In genomic region chr9:88521961-88522568, GRCm38 (mm10) we compare ENCODE assay signal across 8 mouse cellular contexts. TPM values are rescaled to one million over a fixed set of nuclear protein-coding genes. Genes with fewer than 3 reads are reported as not detected.
A peak's percentile ranks its signal among the peaks of the same experiment; 100 is the strongest.
DNase-seq lines count a peak whose midpoint lies in the region; ATAC-seq and TF ChIP-seq lines count a peak whose summit lies in the region.

No protein-coding gene starts in this region.

- no peak for ATAC-seq in kidney, embryonic 15.5 days (replicated peaks; ENCODE audit: low FRiP score)
- no peak for ATAC-seq in hindbrain, embryonic 15.5 days (ENCODE audit: low FRiP score, low read depth)

- H3K9me3 ChIP-seq in kidney, embryonic 15.5 days (replicated peaks), result no peaks in the 10 kb centered on the region
- no peaks in the 10 kb centered on the region for H3K9me3 ChIP-seq in hindbrain, embryonic 15.5 days

- H3K4me3 ChIP-seq in kidney, embryonic 15.5 days (replicated peaks), result peak overlapping the region; percentile 75
- H3K4me3 ChIP-seq in hindbrain, embryonic 15.5 days, result peak overlapping the region; percentile 83
- peak overlapping the region; percentile 77 for H3K4me3 ChIP-seq in myocyte

- H3K27ac ChIP-seq in kidney, embryonic 15.5 days, result peak overlapping the region; percentile 94
- peak overlapping the region; percentile 96 for H3K27ac ChIP-seq in hindbrain, embryonic 15.5 days (replicated peaks)

- H3K9ac ChIP-seq in kidney, embryonic 15.5 days, result peak overlapping the region; percentile 90
- H3K9ac ChIP-seq in hindbrain, embryonic 15.5 days, result peak overlapping the region; percentile 97

- DNase-seq in kidney, postnatal 4 days, result no peak
- peak; percentile 40 for DNase-seq in adipocyte (ENCODE audit: low spot score)
- no peak for DNase-seq in retina, embryonic 14.5 days (ENCODE audit: low spot score)
- DNase-seq in cerebellum, postnatal 4 days (ENCODE audit: low spot score in 2 of 2), result no peak
- no peak for DNase-seq in retina, postnatal 1 day

- under 1% methylated on average over 10 of the region's 10 CpGs for WGBS in kidney, embryonic 15.5 days
- under 1% methylated on average over 10 of the region's 10 CpGs for WGBS in hindbrain, embryonic 15.5 days

- H3K27me3 ChIP-seq in kidney, embryonic 15.5 days, result no peaks in the 10 kb centered on the region
- H3K27me3 ChIP-seq in hindbrain, embryonic 15.5 days, result no peaks in the 10 kb centered on the region
- H3K27me3 ChIP-seq in myocyte (ENCODE audit: control insufficient read depth, insufficient read depth, insufficient read length), result no peaks in the 10 kb centered on the region

- peaks cover 15% of the 10 kb centered on the region for H3K4me1 ChIP-seq in kidney, embryonic 15.5 days
- H3K4me1 ChIP-seq in hindbrain, embryonic 15.5 days (replicated peaks), result peaks cover 31% of the 10 kb centered on the region

- TF ChIP-seq POLR2A in myocyte (IDR thresholded peaks at IDR 0.05; ENCODE audit: insufficient read length, low read depth), result no peak

- peaks cover 16% of the 10 kb centered on the region for H3K36me3 ChIP-seq in kidney, embryonic 15.5 days
- H3K36me3 ChIP-seq in hindbrain, embryonic 15.5 days, result peaks cover 13% of the 10 kb centered on the region; the same call in 1 of the 2 replicates
- peaks cover 10% of the 10 kb centered on the region for H3K36me3 ChIP-seq in myocyte (ENCODE audit: control insufficient read depth, insufficient read depth)

- H3K79me2 ChIP-seq in myocyte (ENCODE audit: control insufficient read depth, insufficient read depth), result peaks cover 16% of the 10 kb centered on the region

- peak overlapping the region; percentile 86 for H3ac ChIP-seq in myocyte (ENCODE audit: control insufficient read depth, insufficient read length)

- peak overlapping the region; percentile 74 for H3K4me2 ChIP-seq in kidney, embryonic 15.5 days
- peak overlapping the region; percentile 71 for H3K4me2 ChIP-seq in hindbrain, embryonic 15.5 days
- peak overlapping the region; percentile 90 for H3K4me2 ChIP-seq in myocyte (ENCODE audit: low read depth)

TF ChIP-seq in myocyte, 11 proteins besides CTCF, POLR2A, EP300 and RAD21:
- TF ChIP-seq E2F4 (IDR thresholded peaks at IDR 0.05; ENCODE audit: insufficient read depth), result no peak
- no peak for TF ChIP-seq MYOG (IDR thresholded peaks at IDR 0.05; ENCODE audit: control insufficient read depth in 1 of 3, insufficient read depth in 1 of 3, insufficient read length in 2 of 3, low read depth in 2 of 3)
- TF ChIP-seq TCF3 (IDR thresholded peaks at IDR 0.05; ENCODE audit: insufficient read length, low read depth), result no peak
- TF ChIP-seq SRF (IDR thresholded peaks at IDR 0.05; ENCODE audit: control insufficient read depth, insufficient read length, low read depth), result no peak
- TF ChIP-seq MYOD1 (IDR thresholded peaks at IDR 0.05; ENCODE audit: control insufficient read depth in 1 of 3, insufficient read length in 2 of 3, low read depth in 2 of 3), result no peak
- TF ChIP-seq REST (IDR thresholded peaks at IDR 0.05; ENCODE audit: insufficient read depth, insufficient read length), result no peak
- no peak for TF ChIP-seq POLR2AphosphoS2 (IDR thresholded peaks at IDR 0.05; ENCODE audit: insufficient read length, low read depth)
- no peak for TF ChIP-seq CEBPB (IDR thresholded peaks at IDR 0.05; ENCODE audit: insufficient read depth, poor library complexity, severe bottlenecking)
- TF ChIP-seq TCF12 (IDR thresholded peaks at IDR 0.05; ENCODE audit: insufficient read depth, poor library complexity, severe bottlenecking), result no peak
- no peak for TF ChIP-seq USF1 (IDR thresholded peaks at IDR 0.05; ENCODE audit: low read depth)
- TF ChIP-seq MAX (IDR thresholded peaks at IDR 0.05; ENCODE audit: low read depth), result no peak

RNA-seq across cellular contexts. Expression of gene Zfp949, which starts 25.8 kb away (rescaled TPM):
- 10.7 and 10.8 TPM in 2 replicates for polyA plus RNA-seq in kidney, embryonic 15.5 days (2015; fragmentation: Nextera tagmentation; extraction: Ambion mirVana)
- 17.2 and 19.8 TPM in 2 replicates for polyA plus RNA-seq in hindbrain, embryonic 15.5 days (2015; fragmentation: Nextera tagmentation; extraction: Ambion mirVana)
- polyA plus RNA-seq in myocyte (2012; fragmentation: generic; extraction: Trizol), result 3.7 TPM

RNA-seq across cellular contexts. Expression of gene Syncrip, which starts 39.7 kb away (rescaled TPM):
- 103 and 110 TPM in 2 replicates for polyA plus RNA-seq in kidney, embryonic 15.5 days (2015; fragmentation: Nextera tagmentation; extraction: Ambion mirVana)
- 71.2 and 77.0 TPM in 2 replicates for polyA plus RNA-seq in hindbrain, embryonic 15.5 days (2015; fragmentation: Nextera tagmentation; extraction: Ambion mirVana)
- polyA plus RNA-seq in myocyte (2012; fragmentation: generic; extraction: Trizol), result 41.8 TPM

RNA-seq across cellular contexts. Expression of gene Trim43a, which starts 58.6 kb away (rescaled TPM):
- 0.08 and 0.18 TPM in 2 replicates for polyA plus RNA-seq in kidney, embryonic 15.5 days (2015; fragmentation: Nextera tagmentation; extraction: Ambion mirVana)
- polyA plus RNA-seq in hindbrain, embryonic 15.5 days (2015; fragmentation: Nextera tagmentation; extraction: Ambion mirVana), result 0.14 and 0.21 TPM in 2 replicates
- polyA plus RNA-seq in myocyte (2012; fragmentation: generic; extraction: Trizol), result not detected
